Mouse (Mus musculus) megakaryocyte, embryonic 14.5 days (primary cell): ENCODE data around the gene Skil. TPM values are rescaled to one million over a fixed set of nuclear protein-coding genes. Genes with fewer than 3 reads are reported as not detected.
A peak's percentile ranks its signal among the peaks of the same experiment; 100 is the strongest.

Experiments used
- H3K27me3 ChIP-seq: replicated peaks from 2 replicates; pipeline ENCODE3; 2012; ENCODE audit warnings: inconsistent platforms
- H3K36me3 ChIP-seq: replicated peaks from 2 replicates; pipeline ENCODE3; 2012; ENCODE audit warnings: low read length, inconsistent platforms, mixed read lengths
- H3K4me1 ChIP-seq: 2 replicates; pipeline ENCODE4 v1.6.1; 2012; ENCODE audit warnings: inconsistent platforms
- H3K4me3 ChIP-seq: replicated peaks from 2 replicates; pipeline ENCODE3; 2012; ENCODE audit warnings: moderate library complexity, mild to moderate bottlenecking, inconsistent platforms
- H3K9me3 ChIP-seq: 2 replicates; pipeline ENCODE4 v1.6.1; 2012; ENCODE audit warnings: inconsistent platforms
- FLI1 ChIP-seq: IDR thresholded peaks from 2 replicates; pipeline ENCODE4 v1.6.1; 2012; ENCODE audit warnings: low read length, inconsistent platforms, mixed read lengths
- GATA1 ChIP-seq: IDR thresholded peaks from 3 replicates; pipeline ENCODE4 v1.6.1; 2012; ENCODE audit warnings: mixed read lengths, low read length, inconsistent platforms, borderline replicate concordance
- polyA plus RNA-seq: library from polyadenylated mRNA; stranded (reverse); fragments of >175 nt; gene quantifications from 2 replicates; pipeline ENCODE4 v1.2.3, GENCODE M21; 2012; ENCODE audit warnings: low replicate concordance; ENCODE audit not compliant: insufficient read depth

Skil gene
- polyA plus RNA-seq, 1 experiment: 1.2 TPM

DNA sequence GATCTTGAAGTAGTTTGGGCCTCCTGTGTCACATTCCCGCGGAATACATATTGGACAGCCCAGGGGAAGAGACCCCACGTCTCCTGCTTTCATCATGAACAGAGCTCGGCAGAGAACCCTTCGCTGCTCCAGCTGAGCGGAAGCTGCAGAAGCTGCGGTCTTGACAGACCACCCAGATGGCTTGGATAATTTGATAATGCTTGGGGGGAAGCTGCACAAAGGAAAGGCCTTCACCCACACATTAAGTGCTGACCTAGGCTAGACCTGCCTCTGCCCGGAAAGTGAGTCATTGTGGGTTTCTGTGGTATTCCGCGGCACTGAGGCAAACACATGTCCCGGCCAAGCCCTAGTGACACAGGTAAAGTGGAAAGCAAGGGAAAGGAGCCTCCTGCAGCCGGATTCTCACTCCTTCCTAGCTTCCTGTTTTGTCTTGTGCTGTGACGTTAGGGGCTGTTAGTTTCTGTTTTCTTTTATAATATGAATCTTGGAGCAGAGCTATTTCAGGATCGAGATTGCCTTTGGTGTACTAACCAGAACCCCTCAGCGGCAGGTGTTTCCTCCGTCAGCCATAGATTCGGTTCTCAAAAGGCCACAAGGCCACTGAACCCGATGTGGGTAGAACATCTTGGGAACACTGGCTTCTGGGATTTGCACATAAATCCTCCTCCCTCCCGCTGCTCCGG is 33.6 kb upstream of the Skil start:
- peak overlapping the region; percentile 91 for H3K4me3 ChIP-seq
- peak; percentile 40; the same call in 1 of the 2 replicates for TF ChIP-seq FLI1
- TF ChIP-seq GATA1: peak; percentile 41; the same call in 1 of the 3 replicates
- H3K36me3 ChIP-seq: no peaks in the 10 kb centered on the region
- peaks cover 4% of the 10 kb centered on the region for H3K27me3 ChIP-seq
- peaks cover 35% of the 10 kb centered on the region for H3K4me1 ChIP-seq
- H3K9me3 ChIP-seq: no peaks in the 10 kb centered on the region

DNA sequence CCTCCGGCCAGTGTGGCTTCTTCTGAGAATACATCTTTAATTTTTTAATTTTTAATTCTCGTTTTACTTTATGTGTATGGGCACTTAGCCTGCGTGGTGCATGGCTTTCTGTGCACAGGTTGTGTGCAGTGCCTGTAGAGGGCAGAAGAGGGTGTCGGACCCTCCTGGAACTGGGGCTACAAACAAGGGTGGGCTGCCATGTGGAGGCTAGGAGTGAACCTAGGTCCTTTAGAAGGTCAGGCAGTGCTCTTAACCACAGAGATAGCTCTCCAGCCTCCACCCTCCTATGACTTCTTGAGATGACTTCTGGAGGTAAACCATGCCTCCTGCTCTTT is 33.1 kb upstream of the Skil start:
- peaks cover 34% of the 10 kb centered on the region for H3K4me1 ChIP-seq
- peaks cover 4% of the 10 kb centered on the region for H3K27me3 ChIP-seq
- no peaks in the 10 kb centered on the region for H3K36me3 ChIP-seq
- peak overlapping the region; percentile 91 for H3K4me3 ChIP-seq
- no peak for TF ChIP-seq GATA1
- no peak for TF ChIP-seq FLI1
- no peaks in the 10 kb centered on the region for H3K9me3 ChIP-seq

DNA sequence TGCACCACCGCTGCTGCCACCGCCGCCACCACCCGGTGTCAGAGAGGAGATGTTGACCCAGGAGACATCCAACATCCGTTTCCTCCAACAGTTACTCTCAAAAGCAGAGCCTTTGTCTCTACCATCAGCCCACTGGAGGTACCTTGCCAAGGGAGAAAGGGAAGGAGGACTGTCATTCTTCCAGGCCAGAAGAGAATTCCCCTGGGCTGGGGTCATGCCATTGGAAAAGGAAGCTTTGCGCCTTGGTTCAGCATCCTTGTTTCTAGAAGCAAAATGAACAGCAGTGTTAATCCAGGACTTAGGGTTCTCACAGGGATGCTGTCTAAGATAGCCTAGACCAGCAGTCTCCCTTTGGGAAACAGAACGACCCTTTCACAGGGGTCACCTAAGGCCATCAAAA is 32.5 kb upstream of the Skil start:
- peaks cover 34% of the 10 kb centered on the region for H3K4me1 ChIP-seq
- H3K27me3 ChIP-seq: peaks cover 4% of the 10 kb centered on the region
- TF ChIP-seq FLI1 (no peak), GATA1 (no peak)
- no peaks in the 10 kb centered on the region for H3K9me3 ChIP-seq
- H3K4me3 ChIP-seq: no peak overlapping the region
- H3K36me3 ChIP-seq: no peaks in the 10 kb centered on the region

DNA sequence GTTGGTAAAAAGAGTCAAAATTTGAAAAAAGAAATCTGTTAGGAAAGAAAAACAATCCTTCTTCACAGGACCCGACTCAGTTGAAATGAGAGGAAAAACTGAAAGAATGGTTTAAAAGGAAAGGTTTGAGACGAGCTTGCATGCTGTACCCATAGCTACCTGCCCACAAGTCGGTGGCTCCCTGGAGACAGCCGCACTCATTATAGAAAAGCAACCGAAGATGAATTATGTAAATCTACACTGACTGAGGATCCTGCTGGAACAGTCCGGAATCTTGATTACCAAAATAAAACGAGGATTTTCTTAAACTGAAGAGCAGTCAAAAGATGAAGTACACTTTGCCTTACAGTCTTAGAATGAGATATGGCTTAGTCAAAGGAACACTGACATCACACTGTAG is 26.4 kb upstream of the Skil start:
- no peaks in the 10 kb centered on the region for H3K4me1 ChIP-seq
- no peak for TF ChIP-seq FLI1
- TF ChIP-seq GATA1: no peak
- 0 out of 2 replicates have a peak, but pooled peaks cover 4% of the 10 kb centered on the region for H3K9me3 ChIP-seq
- no peak overlapping the region for H3K4me3 ChIP-seq
- no peaks in the 10 kb centered on the region for H3K36me3 ChIP-seq
- peaks cover 19% of the 10 kb centered on the region for H3K27me3 ChIP-seq

DNA sequence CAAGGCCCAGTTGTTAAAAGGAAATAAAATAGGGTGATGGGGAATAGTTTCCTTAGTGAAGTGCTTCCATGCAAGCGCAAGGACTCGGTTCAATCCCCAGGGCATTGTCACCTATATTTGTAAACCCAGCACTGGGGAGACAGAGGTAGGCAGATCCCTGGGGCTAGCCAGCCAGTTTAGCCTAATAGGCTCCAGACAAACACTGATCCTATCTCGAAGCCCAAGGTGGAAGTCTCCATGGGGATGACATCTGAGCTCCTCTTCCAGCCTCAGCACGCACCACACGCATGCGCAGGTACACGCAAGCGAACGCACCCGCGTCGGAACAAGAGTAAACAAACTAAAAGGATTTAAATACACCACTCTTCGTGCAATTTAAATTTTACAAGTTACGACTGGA is 23.1 kb upstream of the Skil start:
- TF ChIP-seq GATA1: no peak
- no peak for TF ChIP-seq FLI1
- Histone ChIP-seq H3K27me3 (peaks cover 15% of the 10 kb centered on the region), H3K4me1 (peaks cover 6% of the 10 kb centered on the region), H3K9me3 (0 out of 2 replicates have a peak, but pooled peaks cover 4% of the 10 kb centered on the region), H3K36me3 (no peaks in the 10 kb centered on the region), H3K4me3 (no peak overlapping the region)

DNA sequence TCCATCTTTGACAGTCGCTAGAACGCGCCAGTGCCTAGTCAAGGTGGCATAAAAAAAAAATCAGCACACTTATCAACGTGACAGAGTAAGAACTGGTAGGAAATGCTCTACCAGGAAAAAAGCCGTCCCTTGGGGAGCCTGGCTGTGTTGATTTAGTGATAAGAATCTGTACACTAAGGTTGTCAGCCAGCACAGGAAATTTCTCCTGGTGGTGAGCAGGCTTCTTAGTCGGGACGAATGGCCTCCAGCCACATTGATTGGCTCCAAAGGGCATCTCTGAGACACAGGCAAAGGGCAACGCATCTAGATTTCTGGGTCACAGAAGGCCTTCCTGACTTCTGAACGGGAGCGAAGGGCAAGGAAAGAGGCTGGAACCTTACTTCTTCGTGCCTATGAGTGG is 19.1 kb upstream of the Skil start:
- Histone ChIP-seq H3K4me1 (peaks cover 12% of the 10 kb centered on the region), H3K9me3 (0 out of 2 replicates have a peak, but pooled peaks cover 1% of the 10 kb centered on the region), H3K27me3 (peaks cover 29% of the 10 kb centered on the region), H3K4me3 (no peak overlapping the region), H3K36me3 (no peaks in the 10 kb centered on the region)
- TF ChIP-seq GATA1 (no peak), FLI1 (no peak)

DNA sequence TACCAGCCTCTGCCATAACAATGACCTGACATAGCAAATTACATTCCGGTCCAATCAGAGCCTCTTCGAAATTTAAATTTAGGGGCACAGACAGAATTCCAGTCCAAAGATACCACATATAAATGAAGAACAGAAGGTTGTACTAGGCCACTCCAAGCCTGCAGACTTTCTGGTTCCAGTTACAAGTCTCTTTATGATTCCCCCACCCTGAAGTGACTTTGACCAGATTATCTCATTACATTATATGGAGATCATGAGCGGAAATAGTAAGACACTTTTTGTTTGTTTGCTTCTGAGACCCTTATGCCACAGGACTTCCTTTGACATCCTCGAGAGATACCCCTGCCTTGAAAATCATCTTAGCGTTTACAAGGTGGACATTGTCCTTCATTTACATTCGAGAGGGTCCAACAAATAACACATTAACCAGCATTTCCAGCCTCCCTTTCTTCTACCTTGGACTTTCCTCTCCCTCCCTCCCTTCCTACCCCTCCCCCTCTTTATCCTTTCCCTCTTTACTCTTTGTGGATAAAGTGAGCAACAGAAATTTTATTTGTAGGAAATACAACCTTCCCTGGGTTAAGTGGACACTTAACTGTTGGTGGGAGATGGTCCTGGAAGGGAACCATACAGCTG is 17.7 kb upstream of the Skil start:
- H3K9me3 ChIP-seq: no peaks in the 10 kb centered on the region
- H3K36me3 ChIP-seq: no peaks in the 10 kb centered on the region
- TF ChIP-seq GATA1 (no peak), FLI1 (no peak)
- peaks cover 17% of the 10 kb centered on the region for H3K4me1 ChIP-seq
- no peak overlapping the region for H3K4me3 ChIP-seq
- peaks cover 26% of the 10 kb centered on the region for H3K27me3 ChIP-seq

DNA sequence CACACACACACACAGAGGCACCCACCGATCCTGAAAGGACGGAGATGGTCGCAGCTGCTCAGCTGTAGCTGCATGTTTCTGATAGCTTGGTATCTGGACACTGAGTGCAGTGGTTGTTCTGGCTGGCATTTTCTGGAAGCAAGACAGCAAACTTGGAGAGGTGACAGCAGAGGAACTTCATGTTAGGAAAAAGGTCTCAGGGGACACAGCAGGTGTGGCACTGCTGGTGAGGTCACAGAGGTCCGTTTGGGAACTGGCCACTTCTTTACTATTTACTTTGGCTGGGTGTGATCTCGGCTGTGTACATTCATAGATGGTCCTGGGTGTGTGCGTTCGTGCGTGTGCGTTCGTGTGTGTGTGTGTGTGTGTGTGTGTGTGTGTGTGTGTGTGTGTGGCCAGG is 15.4 kb upstream of the Skil start:
- TF ChIP-seq FLI1: no peak
- no peaks in the 10 kb centered on the region for H3K36me3 ChIP-seq

DNA sequence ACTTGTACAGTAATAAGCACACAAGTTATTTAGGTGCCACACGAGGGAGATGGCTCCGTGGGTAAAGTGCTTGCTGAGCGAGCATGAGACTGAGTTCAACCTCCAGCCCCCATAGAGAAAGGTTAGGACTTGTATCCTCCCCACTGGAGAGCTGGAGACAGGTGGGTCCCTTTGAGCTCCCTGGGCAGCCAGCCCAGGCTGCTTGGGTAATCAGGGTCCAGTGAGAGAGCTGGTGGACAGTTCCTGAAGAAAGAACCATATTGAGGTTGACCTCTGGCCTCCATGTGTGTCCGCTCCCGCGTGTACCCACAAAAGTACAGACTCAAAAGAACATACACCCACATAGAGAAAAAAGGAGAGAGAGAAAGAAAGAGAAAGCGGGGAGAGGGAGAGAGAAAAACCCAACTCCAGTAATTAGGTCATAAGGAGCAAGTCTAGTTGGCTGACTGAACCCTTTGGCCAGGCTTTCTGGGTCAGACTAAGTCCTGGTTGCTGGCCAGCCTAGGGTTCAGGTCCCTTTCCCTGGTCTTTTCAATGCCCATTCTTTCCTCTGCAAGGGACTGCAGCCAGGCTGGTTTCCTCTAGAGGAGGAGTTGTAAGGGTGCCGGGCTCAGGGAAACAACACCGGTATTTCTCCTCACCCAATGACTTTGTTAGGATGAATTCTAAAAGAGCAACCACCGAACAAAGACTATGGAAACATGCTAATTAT is 13.9 kb upstream of the Skil start:
- Histone ChIP-seq H3K4me1 (peaks cover 38% of the 10 kb centered on the region), H3K27me3 (peaks cover 21% of the 10 kb centered on the region), H3K4me3 (no peak overlapping the region), H3K9me3 (no peaks in the 10 kb centered on the region), H3K36me3 (no peaks in the 10 kb centered on the region)
- TF ChIP-seq FLI1: no peak
- no peak for TF ChIP-seq GATA1

More for the DNA sequence above, 15.4 kb upstream of the Skil start:
- H3K27me3 ChIP-seq: peaks cover 21% of the 10 kb centered on the region
- H3K4me3 ChIP-seq: no peak overlapping the region
- H3K4me1 ChIP-seq: peaks cover 32% of the 10 kb centered on the region
- no peaks in the 10 kb centered on the region for H3K9me3 ChIP-seq

DNA sequence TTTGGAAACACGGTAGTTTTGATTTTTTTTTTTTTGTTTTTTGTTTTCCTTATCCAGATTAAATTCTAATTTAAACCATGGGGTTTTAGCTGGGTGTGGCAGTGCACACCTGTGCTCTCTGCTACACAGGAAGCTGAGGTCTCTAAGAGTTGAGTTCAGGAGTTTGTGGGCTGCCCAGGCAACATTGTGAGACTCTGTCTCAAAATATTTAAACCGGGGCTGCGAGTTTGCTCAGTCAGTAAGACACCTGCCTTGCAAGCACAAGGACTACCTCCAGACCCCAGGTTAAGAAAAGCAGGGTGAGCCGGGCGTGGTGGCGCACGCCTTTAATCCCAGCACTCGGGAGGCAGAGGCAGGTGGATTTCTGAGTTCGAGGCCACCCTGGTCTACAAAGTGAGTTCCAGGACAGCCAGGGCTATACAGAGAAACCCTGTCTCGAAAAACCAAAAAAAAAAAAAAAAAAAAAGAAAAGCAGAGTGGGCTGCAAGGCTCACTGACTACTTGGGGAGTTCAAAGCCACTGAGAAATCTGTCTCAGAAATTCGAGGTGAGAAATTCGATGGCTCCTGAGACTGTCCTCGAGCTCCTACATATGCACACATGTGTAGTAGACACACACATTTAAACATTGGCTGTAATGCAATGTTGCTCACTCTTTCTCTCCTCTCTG is 11.9 kb upstream of the Skil start:
- H3K27me3 ChIP-seq: peaks cover 14% of the 10 kb centered on the region
- TF ChIP-seq FLI1 (no peak), GATA1 (no peak)
- H3K36me3 ChIP-seq: no peaks in the 10 kb centered on the region
- H3K4me1 ChIP-seq: peaks cover 35% of the 10 kb centered on the region
- H3K9me3 ChIP-seq: no peaks in the 10 kb centered on the region
- H3K4me3 ChIP-seq: no peak overlapping the region
